Mouse (Mus musculus) leukemia stem cell, adult 10-12 weeks (primary cell): Measurements from ENCODE around the gene Ifitm5. TPM values are rescaled to one million over a fixed set of nuclear protein-coding genes. Genes with fewer than 3 reads are reported as not detected.

Source experiments
- polyA plus RNA-seq: library from polyadenylated mRNA; stranded (reverse); fragments of >175 nt; gene quantifications from 2 replicates; pipeline ENCODE4 v1.2.3, GENCODE M21; 2012; ENCODE audit warnings: low replicate concordance

The Ifitm5 gene
- polyA plus RNA-seq, result 0.58 TPM in 1 of 2 replicates, not detected in the other

GRCm38 (mm10) chr7:140949824-140950530, at the start of gene Ifitm5:
Ifitm5 (minus strand) TSS chr7:140950291.

GRCm38 (mm10) chr7:140966921-140967320, 16.8 kb upstream of the Ifitm5 start, which contains the start of gene Ifitm1:
Ifitm1 (plus strand) TSS chr7:140967221.

GRCm38 (mm10) chr7:140955758-140956555, 5.9 kb upstream of the Ifitm5 start, which contains the start of the genes Gm45717 and Ifitm2:
Gm45717 (minus strand) TSS chr7:140955937.
Ifitm2 (minus strand) TSS chr7:140955987.

GRCm38 (mm10) chr7:140941222-140942051, 8.7 kb downstream of the Ifitm5 start, which contains the start of gene Pgghg:
Pgghg (plus strand) TSS chr7:140941391.

GRCm38 (mm10) chr7:140920418-140921029, 29.6 kb downstream of the Ifitm5 start, which contains the start of gene Nlrp6:
Nlrp6 (plus strand) TSS chr7:140920902.

GRCm38 (mm10) chr7:140900220-140900619, 49.9 kb downstream of the Ifitm5 start, which contains the start of gene Cox8b:
Cox8b (minus strand) TSS chr7:140900446.

Other genes with a start within 250 kb of the Ifitm5 start
- not detected in 2 replicates for gene Cyp2e1, start 186.6 kb downstream of the Ifitm5 start, polyA plus RNA-seq
- gene Syce1, start 162.4 kb downstream of the Ifitm5 start, polyA plus RNA-seq, result not detected in 2 replicates
- gene Zfp941, start 128.1 kb downstream of the Ifitm5 start, polyA plus RNA-seq, result not detected in 2 replicates
- gene Urah, start 115.3 kb downstream of the Ifitm5 start, polyA plus RNA-seq, result not detected in 2 replicates
- gene Scgb1c1, start 104.7 kb downstream of the Ifitm5 start, polyA plus RNA-seq, result not detected in 2 replicates
- gene Odf3, start 102.5 kb downstream of the Ifitm5 start, polyA plus RNA-seq, result not detected in 2 replicates
- not detected in 2 replicates for gene Gm45785, start 94.0 kb downstream of the Ifitm5 start, polyA plus RNA-seq
- gene Ric8a, start 93.3 kb downstream of the Ifitm5 start, polyA plus RNA-seq, result 59.0 and 60.4 TPM in 2 replicates
- gene Bet1l, start 92.7 kb downstream of the Ifitm5 start, polyA plus RNA-seq, result 1.6 and 5.5 TPM in 2 replicates
- gene Psmd13, start 68.3 kb downstream of the Ifitm5 start, polyA plus RNA-seq, result 24.5 and 69.2 TPM in 2 replicates
- 32.7 and 37.1 TPM in 2 replicates for gene Sirt3, start 68.0 kb downstream of the Ifitm5 start, polyA plus RNA-seq
- gene Cox8b, start 49.8 kb downstream of the Ifitm5 start, polyA plus RNA-seq, result not detected in 2 replicates
- gene Nlrp6, start 29.4 kb downstream of the Ifitm5 start, polyA plus RNA-seq, result not detected in 2 replicates
- gene Pgghg, start 8.9 kb downstream of the Ifitm5 start, polyA plus RNA-seq, result 8.1 and 14.9 TPM in 2 replicates
- gene Gm45717, start 5.6 kb upstream of the Ifitm5 start, polyA plus RNA-seq, result not detected in 2 replicates
- gene Ifitm2, start 5.7 kb upstream of the Ifitm5 start, polyA plus RNA-seq, result 14.4 and 81.4 TPM in 2 replicates
- gene Ifitm1, start 16.9 kb upstream of the Ifitm5 start, polyA plus RNA-seq, result 1.1 and 10.3 TPM in 2 replicates
- 12.1 and 15.1 TPM in 2 replicates for gene Ifitm3, start 60.5 kb upstream of the Ifitm5 start, polyA plus RNA-seq
- gene Ifitm6, start 67.6 kb upstream of the Ifitm5 start, polyA plus RNA-seq, result 0.77 TPM in 1 of 2 replicates, not detected in the other
- not detected in 2 replicates for gene Gm17387, start 78.8 kb upstream of the Ifitm5 start, polyA plus RNA-seq
- gene B4galnt4, start 110.8 kb upstream of the Ifitm5 start, polyA plus RNA-seq, result 2.6 and 3.4 TPM in 2 replicates
- gene Pkp3, start 127.9 kb upstream of the Ifitm5 start, polyA plus RNA-seq, result 5.0 and 6.6 TPM in 2 replicates
- 10.6 and 20.3 TPM in 2 replicates for gene Sigirr, start 150.3 kb upstream of the Ifitm5 start, polyA plus RNA-seq
- gene Ano9, start 167.5 kb upstream of the Ifitm5 start, polyA plus RNA-seq, result 0.30 TPM in 1 of 2 replicates, not detected in the other
- 172 and 234 TPM in 2 replicates for gene Ptdss2, start 172.1 kb upstream of the Ifitm5 start, polyA plus RNA-seq
- 4.4 and 23.6 TPM in 2 replicates for gene Rnh1, start 222.6 kb upstream of the Ifitm5 start, polyA plus RNA-seq
- gene Hras, start 243.7 kb upstream of the Ifitm5 start, polyA plus RNA-seq, result 58.5 and 63.6 TPM in 2 replicates
- 9.6 and 9.7 TPM in 2 replicates for gene Lrrc56, start 243.9 kb upstream of the Ifitm5 start, polyA plus RNA-seq